Mouse (Mus musculus) cerebellum, adult 11 months (tissue): ENCODE results near the gene Zdhhc7.

Experiments
- DNase-seq: peaks from one replicate; pipeline ENCODE4 v3.0.0; 2022

Zdhhc7 gene

GRCm38 (mm10) chr8:120101068-120101972 lies at the start of gene Zdhhc7:
Gene Zdhhc7, minus strand, starts transcription at chr8:120101482.
- DNase-seq, result peak; percentile 74

- DNase-seq, result no peak
These were observed 48.7 kb upstream of the Zdhhc7 start for GRCm38 (mm10) chr8:120150028-120150427.

DNA sequence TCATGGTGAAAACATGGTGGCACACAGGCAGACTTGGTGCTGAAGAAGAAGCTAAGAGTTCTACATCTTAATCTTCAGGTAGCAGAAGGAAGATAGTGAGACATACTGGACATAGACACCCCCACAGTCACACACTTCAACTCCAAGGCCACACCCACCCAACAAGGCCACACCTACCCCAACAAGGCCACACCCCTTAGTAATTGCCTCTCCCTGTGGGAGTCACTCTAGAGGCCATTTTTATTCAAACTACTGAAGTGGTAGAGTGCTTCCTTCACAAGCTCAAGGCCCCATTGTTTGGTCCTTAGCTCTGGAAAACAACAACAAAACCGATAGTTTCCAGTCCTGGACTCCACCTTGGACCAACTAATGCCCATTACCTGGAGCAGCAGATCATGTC lies 44.8 kb upstream of the Zdhhc7 start:
- no peak for DNase-seq

- DNase-seq, result peak; percentile 64
These were observed 43.5 kb upstream of the Zdhhc7 start for GRCm38 (mm10) chr8:120144652-120145301.

- DNase-seq, result peak; percentile 51
These were observed 42.8 kb upstream of the Zdhhc7 start for GRCm38 (mm10) chr8:120143911-120144651.

DNA sequence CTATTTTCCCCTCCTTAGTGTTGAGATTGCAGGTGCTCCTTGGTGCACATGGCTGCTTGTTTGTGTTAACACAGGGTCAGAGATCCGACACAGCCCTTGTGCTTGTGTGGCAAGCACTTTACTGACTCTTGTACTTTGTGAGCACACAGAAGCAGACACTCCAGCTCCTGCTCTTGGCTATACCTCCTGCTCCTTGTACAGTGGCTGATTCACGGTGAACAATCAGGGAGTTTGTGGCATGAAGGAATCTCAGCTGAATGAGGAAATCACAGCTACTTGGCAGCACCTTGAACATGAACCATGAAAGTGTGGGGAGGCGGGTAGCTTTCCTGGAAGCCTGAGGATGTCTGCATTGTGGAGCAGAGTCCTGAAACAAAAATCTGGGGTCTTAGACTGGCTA lies 39.5 kb upstream of the Zdhhc7 start:
- no peak for DNase-seq

GRCm38 (mm10) chr8:120138958-120139357 lies 37.7 kb upstream of the Zdhhc7 start:
- DNase-seq, result no peak

GRCm38 (mm10) chr8:120136618-120137017 lies 35.3 kb upstream of the Zdhhc7 start:
- DNase-seq, result peak; percentile 56

DNA sequence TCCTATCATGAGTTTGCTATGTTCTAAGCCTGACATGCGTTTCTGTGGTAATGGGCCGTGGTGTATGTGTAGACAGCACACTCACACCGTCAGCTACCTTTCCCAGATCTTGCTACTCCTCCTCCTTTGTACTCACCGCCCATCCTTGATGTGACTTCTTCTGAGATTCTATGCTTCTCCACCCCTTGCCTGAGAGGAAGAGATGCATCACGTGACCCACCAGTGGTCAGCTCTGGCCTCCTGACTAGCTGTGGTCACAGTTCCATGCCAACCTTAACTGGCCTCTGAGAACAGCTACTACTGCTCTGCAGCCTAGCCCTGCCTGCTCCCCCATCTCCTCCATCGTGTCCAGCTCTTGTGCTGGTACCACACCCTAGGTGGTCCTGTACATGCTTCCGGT lies 34.4 kb upstream of the Zdhhc7 start:
- no peak for DNase-seq

- DNase-seq, result peak; percentile 89
These were observed 31.9 kb upstream of the Zdhhc7 start for GRCm38 (mm10) chr8:120133169-120133568.

DNA sequence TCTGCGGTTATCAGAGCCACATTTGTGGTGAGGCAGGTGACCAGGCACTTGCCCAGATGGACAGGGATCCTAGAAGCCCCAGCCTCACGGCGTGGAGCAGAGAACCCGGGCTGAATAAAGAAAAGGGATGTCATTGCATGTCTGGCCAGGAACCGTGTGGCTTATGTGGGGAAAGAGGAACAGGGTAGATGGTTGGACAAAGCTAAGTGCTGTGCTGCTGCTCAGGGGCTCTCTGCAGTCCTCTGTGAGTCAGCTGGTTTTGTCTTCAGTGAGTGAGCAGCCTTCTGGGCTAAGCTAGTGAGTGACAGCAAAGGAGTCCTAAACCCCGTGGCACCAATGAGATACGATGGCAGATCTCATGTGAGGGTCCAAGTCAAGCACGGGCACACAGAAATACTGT lies 29.9 kb upstream of the Zdhhc7 start:
- no peak for DNase-seq

DNA sequence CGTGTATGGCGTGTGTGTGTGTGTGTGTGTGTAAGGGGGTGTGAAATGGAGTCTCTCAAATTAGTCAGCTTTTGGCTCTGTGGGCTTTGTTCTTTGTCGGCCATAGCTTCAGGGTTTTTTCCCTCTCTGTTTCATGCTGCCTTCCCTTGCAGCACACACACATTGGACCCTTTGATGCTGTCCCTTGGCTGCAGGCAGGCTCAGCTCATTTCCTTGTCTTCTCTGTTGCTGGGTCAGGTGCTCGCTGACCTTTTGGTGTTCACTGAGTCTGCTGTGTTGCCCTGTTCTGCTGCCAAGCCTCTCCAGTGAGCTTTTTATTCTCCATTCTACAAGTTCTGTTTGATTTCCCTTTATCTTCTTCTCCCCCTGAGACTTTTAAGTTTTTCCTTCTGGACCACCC lies 28.3 kb upstream of the Zdhhc7 start:
- DNase-seq, result no peak

DNA sequence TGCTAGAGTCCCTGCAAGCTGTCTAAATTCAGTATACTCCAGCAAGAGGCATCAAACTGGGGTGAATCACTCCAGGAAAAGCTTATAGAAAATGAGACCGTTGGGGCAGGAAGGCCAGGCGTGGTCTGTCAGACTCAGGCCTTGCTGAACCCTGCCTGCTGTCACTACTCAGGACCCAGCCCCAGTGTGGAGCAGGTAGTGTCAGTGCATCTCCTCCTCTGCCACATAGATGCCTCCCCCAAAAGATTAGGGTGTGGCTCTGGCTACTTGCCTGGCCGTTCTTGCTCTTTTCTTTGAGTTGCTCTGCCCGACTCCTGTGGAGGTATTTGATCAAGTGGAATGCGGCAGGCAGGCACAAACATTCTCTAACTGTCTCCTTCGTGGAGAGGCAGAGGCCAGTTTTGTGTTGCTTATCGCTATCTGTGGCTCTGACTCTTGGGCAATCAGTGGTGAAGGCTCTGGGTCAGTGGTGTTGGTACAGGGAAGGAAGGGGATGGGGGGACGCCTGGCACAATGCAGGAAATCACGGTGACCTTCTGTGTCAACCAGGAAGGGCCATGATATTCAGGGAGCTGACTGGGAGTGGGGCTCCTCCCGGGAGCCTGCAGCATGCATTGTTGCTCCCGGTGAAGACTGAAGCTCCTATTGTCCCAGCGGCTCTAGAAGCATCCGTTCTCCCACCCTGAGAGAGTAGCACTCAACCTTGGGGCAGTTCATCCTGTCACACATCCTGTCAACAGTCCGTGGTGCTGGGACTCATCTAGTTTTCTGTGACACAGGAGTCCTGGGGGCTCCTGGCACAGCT lies 25.3 kb upstream of the Zdhhc7 start:
- DNase-seq, result no peak

- DNase-seq, result no peak
These were observed 23.6 kb upstream of the Zdhhc7 start for GRCm38 (mm10) chr8:120124836-120125389.

GRCm38 (mm10) chr8:120124261-120124660 lies 23.0 kb upstream of the Zdhhc7 start:
- DNase-seq, result no peak

GRCm38 (mm10) chr8:120120951-120121350 lies 19.7 kb upstream of the Zdhhc7 start:
- no peak for DNase-seq

GRCm38 (mm10) chr8:120119931-120120330 lies 18.6 kb upstream of the Zdhhc7 start:
- DNase-seq, result no peak

DNA sequence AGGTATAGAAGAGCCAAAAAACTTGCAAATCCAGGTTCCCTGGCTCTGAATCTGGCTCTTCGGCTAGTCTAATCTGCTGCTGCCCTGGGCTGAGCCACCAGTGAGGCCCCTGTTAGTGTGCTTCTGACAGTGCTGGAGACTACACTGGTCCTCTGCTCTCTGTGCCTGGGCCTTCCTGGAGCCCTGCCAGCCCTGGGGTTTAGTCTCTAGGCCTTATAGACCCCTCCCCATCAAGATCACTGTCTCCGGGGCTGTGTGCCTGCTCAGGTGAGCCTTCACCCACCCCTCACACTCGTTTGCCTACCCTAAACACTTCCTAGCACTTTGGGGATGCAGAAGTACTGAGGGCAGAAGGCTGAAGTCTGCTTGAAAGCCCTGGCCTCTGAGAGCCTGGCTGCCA lies 18.1 kb upstream of the Zdhhc7 start:
- no peak for DNase-seq

GRCm38 (mm10) chr8:120118847-120119246 lies 17.6 kb upstream of the Zdhhc7 start:
- no peak for DNase-seq

DNA sequence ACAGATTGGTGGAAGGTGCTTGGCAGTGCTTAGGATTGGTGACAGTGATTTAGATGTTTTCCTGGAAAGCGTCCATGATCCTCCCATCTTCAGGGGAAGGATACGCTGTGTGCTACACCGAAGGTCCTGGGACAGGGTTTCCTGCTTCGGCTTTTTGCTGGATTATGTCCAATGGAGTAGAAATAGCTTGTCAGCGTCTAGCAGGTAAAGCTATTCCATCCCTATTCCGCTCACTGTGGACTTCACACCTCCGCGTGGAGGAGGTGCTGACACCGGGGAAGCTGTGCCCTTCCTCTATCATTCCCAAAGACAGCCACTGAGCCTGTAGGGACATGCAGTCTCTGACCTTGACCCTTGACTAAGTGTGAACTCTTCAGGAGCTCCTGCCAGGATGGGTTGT lies 16.9 kb upstream of the Zdhhc7 start:
- DNase-seq, result no peak

DNA sequence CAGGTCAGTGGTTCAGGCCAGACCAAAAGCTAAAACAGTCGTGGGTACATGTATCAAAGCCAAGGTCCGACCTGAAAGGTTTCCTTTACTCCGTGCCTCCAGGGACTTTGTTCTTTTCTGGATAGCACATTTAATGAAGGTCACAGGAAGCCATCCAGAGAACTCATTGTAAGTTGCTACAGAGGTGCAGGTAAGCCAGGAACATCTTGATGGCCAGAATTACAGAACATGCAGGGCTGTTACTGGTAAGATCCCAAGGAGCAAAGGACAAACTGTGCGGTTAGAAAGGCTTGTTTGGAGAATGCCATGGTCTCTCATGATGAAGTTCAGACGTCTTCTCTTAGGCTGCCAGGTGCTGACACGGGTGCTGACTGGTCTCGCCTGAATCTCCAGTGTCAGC lies 15.3 kb upstream of the Zdhhc7 start:
- DNase-seq, result no peak

GRCm38 (mm10) chr8:120114315-120114841 lies 13.1 kb upstream of the Zdhhc7 start:
- DNase-seq, result no peak
